Mouse (Mus musculus) forebrain, embryonic 14.5 days (tissue): ENCODE measurements around the gene Uchl5. TPM values are rescaled to one million over a fixed set of nuclear protein-coding genes. Genes with fewer than 3 reads are reported as not detected.

ENCODE experiments used
- ATAC-seq: fragments of 200-750 bp; cut with Nextera tagmentation; 2 replicates; pipeline ENCODE4 v1.8.0; 2017; ENCODE audit warnings: mild to moderate bottlenecking, moderate library complexity
- DNase-seq: peaks from one replicate; pipeline ENCODE4 v3.0.0-alpha.2; 2015; ENCODE audit warnings: low spot score
- H3K27ac ChIP-seq: fragments of 300-500 bp; sonication (generic); 2 replicates; pipeline ENCODE4 v1.5.1; 2014; ENCODE audit warnings: low read depth, mild to moderate bottlenecking, control low read depth, low read length, moderate library complexity
- H3K27me3 ChIP-seq: fragments of 300-500 bp; sonication (generic); replicated peaks from 2 replicates; pipeline ENCODE4 v1.6.1; 2014; ENCODE audit warnings: low read length, control low read depth, mixed read lengths; ENCODE audit not compliant: control insufficient read depth, insufficient read depth
- H3K36me3 ChIP-seq: fragments of 300-500 bp; sonication (generic); 2 replicates; pipeline ENCODE4 v1.6.1; 2014; ENCODE audit warnings: low read length, control low read depth; ENCODE audit not compliant: control insufficient read depth, insufficient read depth
- H3K4me1 ChIP-seq: fragments of 300-500 bp; sonication (generic); 2 replicates; pipeline ENCODE4 v1.6.1; 2014; ENCODE audit warnings: antibody characterized with exemption, low read length, control low read depth; ENCODE audit not compliant: control insufficient read depth, insufficient read depth
- H3K4me2 ChIP-seq: fragments of 300-500 bp; sonication (generic); 2 replicates; pipeline ENCODE4 v1.6.1; 2014; ENCODE audit warnings: mild to moderate bottlenecking, control low read depth, low read length
- H3K4me3 ChIP-seq: fragments of 300-500 bp; sonication (generic); 2 replicates; pipeline ENCODE4 v1.5.1; 2014; ENCODE audit warnings: low read depth, low read length, control low read depth
- H3K9ac ChIP-seq: fragments of 300-500 bp; sonication (generic); 2 replicates; pipeline ENCODE4 v1.6.1; 2014; ENCODE audit warnings: mild to moderate bottlenecking, low read length, control low read depth, moderate library complexity
- H3K9me3 ChIP-seq: fragments of 300-500 bp; sonication (generic); replicated peaks from 2 replicates; pipeline ENCODE4 v1.6.1; 2016; ENCODE audit warnings: low read length, control low read depth, mixed read lengths; ENCODE audit not compliant: control insufficient read depth
- WGBS: fragments of 180-500 bp; shearing (Covaris S2); extraction: QIAGEN DNeasy Blood & Tissue Kit; methylation state at CpG from one replicate; pipeline ENCODE4 v1.1.7; 2014; 5-methylcytosine and 5-hydroxymethylcytosine counted together
- polyA plus RNA-seq: library from polyadenylated mRNA; unstranded; fragments of >200 nt; fragmentation: Nextera tagmentation; extraction: Ambion mirVana; gene quantifications from 2 replicates; pipeline ENCODE4 v1.2.1, GENCODE M21; 2014

Uchl5 gene
- polyA plus RNA-seq, 1 experiment from 2014 or later: 63.7 TPM

- H3K4me1 ChIP-seq: peaks cover 7% of the 10 kb centered on the region
- ATAC-seq: no peak
- H3K27ac ChIP-seq: no peak overlapping the region
- DNase-seq: no peak
- peaks cover 32% of the 10 kb centered on the region for H3K36me3 ChIP-seq
- no peak overlapping the region for H3K4me2 ChIP-seq
- H3K9me3 ChIP-seq: no peaks in the 10 kb centered on the region
- no peaks in the 10 kb centered on the region for H3K27me3 ChIP-seq
- WGBS: 61% methylated on average over 5 of the region's 5 CpGs
- H3K9ac ChIP-seq: no peak overlapping the region
- no peak overlapping the region for H3K4me3 ChIP-seq
These were observed 35.7 kb upstream of the Uchl5 start for GRCm38 (mm10) chr1:143741331-143741730.

GRCm38 (mm10) chr1:143742186-143742585, 34.9 kb upstream of the Uchl5 start:
- WGBS: 6% methylated on average over 6 of the region's 6 CpGs
- no peaks in the 10 kb centered on the region for H3K27me3 ChIP-seq
- no peaks in the 10 kb centered on the region for H3K9me3 ChIP-seq
- H3K4me3 ChIP-seq: no peak overlapping the region
- peaks cover 40% of the 10 kb centered on the region for H3K36me3 ChIP-seq
- peak; percentile 45 for ATAC-seq
- DNase-seq: peak; percentile 77
- 0 out of 2 replicates have a peak overlapping the region, but pooled peaks have one; percentile 1 for H3K4me2 ChIP-seq
- H3K27ac ChIP-seq: peak overlapping the region; percentile 53; the same call in 1 of the 2 replicates
- H3K9ac ChIP-seq: no peak overlapping the region
- peaks cover 7% of the 10 kb centered on the region for H3K4me1 ChIP-seq

- no peak overlapping the region for H3K27ac ChIP-seq
- WGBS: 86% methylated on average over 10 of the region's 10 CpGs
- no peak for ATAC-seq
These were observed 31.2 kb upstream of the Uchl5 start for GRCm38 (mm10) chr1:143745871-143746270.

GRCm38 (mm10) chr1:143762159-143762558, 14.9 kb upstream of the Uchl5 start:
- Histone ChIP-seq H3K4me3 (no peak overlapping the region), H3K9me3 (no peaks in the 10 kb centered on the region), H3K27ac (no peak overlapping the region), H3K9ac (no peak overlapping the region), H3K4me1 (no peaks in the 10 kb centered on the region), H3K36me3 (peaks cover 84% of the 10 kb centered on the region), H3K27me3 (no peaks in the 10 kb centered on the region), H3K4me2 (no peak overlapping the region)
- WGBS: 95% methylated on average over 8 of the region's 8 CpGs
- ATAC-seq: no peak
- no peak for DNase-seq

More at GRCm38 (mm10) chr1:143745871-143746270, 31.2 kb upstream of the Uchl5 start:
- peaks cover under 1% of the 10 kb centered on the region for H3K4me1 ChIP-seq
- no peaks in the 10 kb centered on the region for H3K9me3 ChIP-seq
- no peak overlapping the region for H3K9ac ChIP-seq
- no peak overlapping the region for H3K4me3 ChIP-seq
- H3K36me3 ChIP-seq: peaks cover 51% of the 10 kb centered on the region
- no peak for DNase-seq
- H3K4me2 ChIP-seq: no peak overlapping the region
- no peaks in the 10 kb centered on the region for H3K27me3 ChIP-seq

GRCm38 (mm10) chr1:143764443-143764842, 12.6 kb upstream of the Uchl5 start:
- Histone ChIP-seq H3K27ac (no peak overlapping the region), H3K36me3 (peaks cover 67% of the 10 kb centered on the region), H3K4me3 (no peak overlapping the region), H3K9ac (no peak overlapping the region), H3K4me2 (no peak overlapping the region), H3K27me3 (no peaks in the 10 kb centered on the region), H3K4me1 (no peaks in the 10 kb centered on the region), H3K9me3 (no peaks in the 10 kb centered on the region)
- 79% methylated on average over 1 of the region's 1 CpGs for WGBS
- ATAC-seq: no peak
- peak; percentile 32 for DNase-seq

- no peaks in the 10 kb centered on the region for H3K4me1 ChIP-seq
- no peak overlapping the region for H3K4me3 ChIP-seq
- WGBS: 89% methylated on average over 4 of the region's 4 CpGs
- no peaks in the 10 kb centered on the region for H3K9me3 ChIP-seq
- no peak overlapping the region for H3K27ac ChIP-seq
- H3K27me3 ChIP-seq: no peaks in the 10 kb centered on the region
- no peak for ATAC-seq
- no peak overlapping the region for H3K9ac ChIP-seq
- H3K4me2 ChIP-seq: no peak overlapping the region
- peaks cover 67% of the 10 kb centered on the region for H3K36me3 ChIP-seq
- DNase-seq: no peak
These were observed 11.3 kb upstream of the Uchl5 start for GRCm38 (mm10) chr1:143765801-143766200.

- no peak overlapping the region for H3K4me2 ChIP-seq
- H3K36me3 ChIP-seq: peaks cover 62% of the 10 kb centered on the region
- no peaks in the 10 kb centered on the region for H3K27me3 ChIP-seq
- H3K4me1 ChIP-seq: no peaks in the 10 kb centered on the region
- ATAC-seq (no peak), DNase-seq (no peak)
- 96% methylated on average over 6 of the region's 6 CpGs for WGBS
- no peak overlapping the region for H3K9ac ChIP-seq
- no peak overlapping the region for H3K27ac ChIP-seq
- no peaks in the 10 kb centered on the region for H3K9me3 ChIP-seq
- H3K4me3 ChIP-seq: no peak overlapping the region
These were observed 10.8 kb upstream of the Uchl5 start for GRCm38 (mm10) chr1:143766238-143766637.

GRCm38 (mm10) chr1:143770444-143771109, 6.5 kb upstream of the Uchl5 start:
- Histone ChIP-seq H3K4me1 (peaks cover 7% of the 10 kb centered on the region), H3K36me3 (peaks cover 33% of the 10 kb centered on the region), H3K4me3 (no peak overlapping the region), H3K9me3 (no peaks in the 10 kb centered on the region), H3K27ac (no peak overlapping the region), H3K27me3 (no peaks in the 10 kb centered on the region), H3K9ac (no peak overlapping the region), H3K4me2 (no peak overlapping the region)
- 46% methylated on average over 20 of the region's 20 CpGs for WGBS
- DNase-seq: no peak
- no peak; the same call in 1 of the 2 replicates for ATAC-seq

- no peak overlapping the region for H3K4me2 ChIP-seq
- H3K36me3 ChIP-seq: peaks cover 18% of the 10 kb centered on the region
- H3K9ac ChIP-seq: no peak overlapping the region
- no peak for DNase-seq
- ATAC-seq: no peak
- H3K9me3 ChIP-seq: no peaks in the 10 kb centered on the region
- WGBS: 56% methylated on average over 7 of the region's 7 CpGs
- H3K4me1 ChIP-seq: peaks cover 14% of the 10 kb centered on the region
- no peak overlapping the region for H3K4me3 ChIP-seq
- H3K27me3 ChIP-seq: no peaks in the 10 kb centered on the region
- H3K27ac ChIP-seq: no peak overlapping the region
These were observed 4.0 kb upstream of the Uchl5 start for GRCm38 (mm10) chr1:143773082-143773481.
